Mouse (Mus musculus): ENCODE data around the gene Lmx1a.

DNA sequence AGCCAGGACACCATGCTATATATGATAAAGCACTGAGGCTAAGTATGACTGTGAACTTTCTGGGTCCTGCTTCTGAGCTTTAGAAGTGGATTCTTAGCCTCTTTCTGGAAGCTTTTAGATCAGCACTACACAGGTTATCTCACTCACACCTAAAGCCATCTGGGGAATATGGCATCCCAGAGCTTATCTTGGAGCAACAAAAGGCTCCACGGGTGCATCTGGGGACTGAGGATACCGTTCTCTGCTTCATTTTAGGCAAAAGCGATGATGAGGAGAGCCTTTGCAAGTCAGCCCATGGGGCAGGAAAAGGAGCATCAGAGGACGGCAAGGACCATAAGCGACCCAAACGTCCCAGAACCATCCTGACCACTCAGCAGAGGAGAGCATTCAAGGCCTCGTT is 141.3 kb downstream of the Lmx1a start:
- no peak for TF ChIP-seq EP300 (IDR thresholded peaks at IDR 0.05; ENCODE audit: insufficient read depth, low read depth, low read length)
- TF ChIP-seq POLR2A (IDR thresholded peaks at IDR 0.05; ENCODE audit: insufficient read depth, low read length), result no peak

Data from ES-Bruce4 (cell line).